Mouse (Mus musculus) adrenal gland, postnatal 0 days (tissue): ENCODE data around the gene Akap1. TPM values are rescaled to one million over a fixed set of nuclear protein-coding genes. Genes with fewer than 3 reads are reported as not detected.

ENCODE experiments used
- polyA plus RNA-seq: library from polyadenylated mRNA; unstranded; fragments of >200 nt; fragmentation: Nextera tagmentation; extraction: Ambion mirVana; gene quantifications from 2 replicates; pipeline ENCODE4 v1.2.1, GENCODE M21; 2015

Akap1 gene
- 11.7 and 18.6 TPM in 2 replicates for polyA plus RNA-seq

GRCm38 (mm10) chr11:88864458-88865197 is at the start of gene Akap1:
Gene Akap1, minus strand, starts transcription at chr11:88864586.

Other genes starting within 250 kb of the Akap1 start
- gene Msi2, start 146.1 kb downstream of the Akap1 start, polyA plus RNA-seq: 7.7 and 17.4 TPM in 2 replicates
- 117 and 188 TPM in 2 replicates for gene Scpep1, start 90.9 kb upstream of the Akap1 start, polyA plus RNA-seq
- gene Elobl, start 102.3 kb upstream of the Akap1 start, polyA plus RNA-seq: 0.19 and 1.0 TPM in 2 replicates
- 9.1 and 11.0 TPM in 2 replicates for gene Coil, start 105.7 kb upstream of the Akap1 start, polyA plus RNA-seq
- gene Trim25, start 134.8 kb upstream of the Akap1 start, polyA plus RNA-seq: 24.8 and 70.0 TPM in 2 replicates
- 4.2 TPM in 2 replicates for gene Dgke, start 202.3 kb upstream of the Akap1 start, polyA plus RNA-seq
- gene Gm525, start 209.3 kb upstream of the Akap1 start, polyA plus RNA-seq: 0.70 TPM in 1 of 2 replicates, not detected in the other